Mouse (Mus musculus) heart, embryonic 13.5 days (tissue): ENCODE results near the gene Maml2. TPM values are rescaled to one million over a fixed set of nuclear protein-coding genes. Genes with fewer than 3 reads are reported as not detected.

Source experiments
- ATAC-seq: fragments of 200-750 bp; cut with Nextera tagmentation; 2 replicates; pipeline ENCODE4 v1.8.0; 2017; ENCODE audit warnings: moderate TSS enrichment; ENCODE audit not compliant: insufficient number of reproducible peaks, low FRiP score, low TSS enrichment; ENCODE audit errors: extremely low read depth
- H3K27ac ChIP-seq: fragments of 300-500 bp; sonication (generic); replicated peaks from 2 replicates; pipeline ENCODE4 v1.5.1; 2015; ENCODE audit warnings: moderate library complexity, mild to moderate bottlenecking, inconsistent platforms
- H3K27me3 ChIP-seq: fragments of 300-500 bp; sonication (generic); replicated peaks from 2 replicates; pipeline ENCODE4 v1.6.1; 2015; ENCODE audit warnings: mild to moderate bottlenecking, inconsistent platforms
- H3K36me3 ChIP-seq: fragments of 300-500 bp; sonication (generic); 2 replicates; pipeline ENCODE4 v1.6.1; 2015; ENCODE audit warnings: mild to moderate bottlenecking, inconsistent platforms
- H3K4me1 ChIP-seq: fragments of 300-500 bp; sonication (generic); 2 replicates; pipeline ENCODE4 v1.6.1; 2015; ENCODE audit warnings: inconsistent platforms
- H3K4me2 ChIP-seq: fragments of 300-500 bp; sonication (generic); 2 replicates; pipeline ENCODE4 v1.6.1; 2015; ENCODE audit warnings: inconsistent platforms, mild to moderate bottlenecking, moderate library complexity
- H3K4me3 ChIP-seq: fragments of 300-500 bp; sonication (generic); 2 replicates; pipeline ENCODE4 v1.5.1; 2015; ENCODE audit warnings: moderate library complexity, mild to moderate bottlenecking, inconsistent platforms
- H3K9ac ChIP-seq: fragments of 300-500 bp; sonication (generic); 2 replicates; pipeline ENCODE4 v1.6.1; 2015; ENCODE audit warnings: inconsistent platforms, mild to moderate bottlenecking, moderate library complexity
- H3K9me3 ChIP-seq: fragments of 300-500 bp; sonication (generic); 2 replicates; pipeline ENCODE4 v1.6.1; 2016; ENCODE audit warnings: inconsistent platforms
- WGBS: fragments of 180-500 bp; shearing (Covaris S2); methylation state at CpG from one replicate; pipeline ENCODE4 v1.1.7; 2015; ENCODE audit warnings: mixed read lengths; 5-methylcytosine and 5-hydroxymethylcytosine counted together
- polyA plus RNA-seq: library from polyadenylated mRNA; unstranded; fragments of >200 nt; fragmentation: Nextera tagmentation; extraction: Ambion mirVana; gene quantifications from 2 replicates; pipeline ENCODE4 v1.2.1, GENCODE M21; 2015

The Maml2 gene
- polyA plus RNA-seq, 1 experiment from 2014 or later, result 9.5 TPM

DNA sequence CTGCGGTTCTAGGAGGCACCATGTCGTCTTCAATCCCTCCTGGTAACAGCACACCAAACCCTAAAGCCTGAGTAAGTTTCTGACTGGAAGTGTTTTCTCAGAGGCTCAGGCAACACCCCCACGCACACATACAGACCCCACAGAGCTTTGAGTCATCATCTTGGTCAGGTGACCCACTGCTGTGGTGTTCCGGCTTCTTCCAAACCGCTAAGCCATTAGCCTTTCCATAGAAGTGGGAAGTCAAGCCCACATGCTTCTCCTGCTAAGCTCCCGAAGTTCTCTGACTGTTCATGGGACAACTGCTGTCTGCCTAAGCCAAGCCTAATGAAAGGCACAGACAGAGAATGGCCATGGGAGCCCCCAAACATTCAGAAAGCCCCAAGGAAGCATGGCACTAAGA is 1.4 kb downstream of the Maml2 start:
- H3K4me1 ChIP-seq, result peaks cover 66% of the 10 kb centered on the region
- no peaks in the 10 kb centered on the region for H3K36me3 ChIP-seq
- peak overlapping the region; percentile 91 for H3K27ac ChIP-seq

DNA sequence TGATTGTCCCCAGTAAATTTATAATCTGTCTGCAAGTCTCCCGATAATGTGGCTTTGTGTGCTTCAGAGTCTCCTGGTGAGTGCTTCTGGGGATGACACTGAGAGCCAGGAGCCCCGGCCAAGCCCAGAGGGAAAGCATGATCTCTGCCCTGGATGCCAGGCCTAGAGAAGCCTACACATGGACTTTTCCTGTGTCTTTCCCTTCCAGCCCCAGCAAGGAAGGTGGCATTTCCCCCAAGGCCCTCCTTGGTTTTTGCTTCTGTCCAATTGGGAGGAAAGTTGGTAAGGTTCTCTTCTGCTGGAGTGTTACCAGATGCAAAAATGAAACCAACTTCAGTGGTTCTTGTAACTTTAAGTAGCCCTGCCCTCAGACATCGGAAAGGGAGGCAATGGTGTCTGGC is 2.3 kb downstream of the Maml2 start:
- no peak for ATAC-seq
- Histone ChIP-seq H3K36me3 (no peaks in the 10 kb centered on the region), H3K9me3 (no peaks in the 10 kb centered on the region), H3K27ac (peak overlapping the region; percentile 91), H3K4me3 (peak overlapping the region; percentile 74), H3K27me3 (no peaks in the 10 kb centered on the region), H3K4me2 (peak overlapping the region; percentile 97), H3K9ac (peak overlapping the region; percentile 89), H3K4me1 (peaks cover 71% of the 10 kb centered on the region)
- whole genome bisulfite sequencing, result 38% methylated on average over 3 of the region's 3 CpGs

More for the DNA sequence above, 1.4 kb downstream of the Maml2 start:
- no peaks in the 10 kb centered on the region for H3K9me3 ChIP-seq
- no peaks in the 10 kb centered on the region for H3K27me3 ChIP-seq
- no peak for ATAC-seq
- peak overlapping the region; percentile 74 for H3K4me3 ChIP-seq
- H3K4me2 ChIP-seq, result peak overlapping the region; percentile 97
- WGBS, result 66% methylated on average over 6 of the region's 6 CpGs
- peak overlapping the region; percentile 89 for H3K9ac ChIP-seq

DNA sequence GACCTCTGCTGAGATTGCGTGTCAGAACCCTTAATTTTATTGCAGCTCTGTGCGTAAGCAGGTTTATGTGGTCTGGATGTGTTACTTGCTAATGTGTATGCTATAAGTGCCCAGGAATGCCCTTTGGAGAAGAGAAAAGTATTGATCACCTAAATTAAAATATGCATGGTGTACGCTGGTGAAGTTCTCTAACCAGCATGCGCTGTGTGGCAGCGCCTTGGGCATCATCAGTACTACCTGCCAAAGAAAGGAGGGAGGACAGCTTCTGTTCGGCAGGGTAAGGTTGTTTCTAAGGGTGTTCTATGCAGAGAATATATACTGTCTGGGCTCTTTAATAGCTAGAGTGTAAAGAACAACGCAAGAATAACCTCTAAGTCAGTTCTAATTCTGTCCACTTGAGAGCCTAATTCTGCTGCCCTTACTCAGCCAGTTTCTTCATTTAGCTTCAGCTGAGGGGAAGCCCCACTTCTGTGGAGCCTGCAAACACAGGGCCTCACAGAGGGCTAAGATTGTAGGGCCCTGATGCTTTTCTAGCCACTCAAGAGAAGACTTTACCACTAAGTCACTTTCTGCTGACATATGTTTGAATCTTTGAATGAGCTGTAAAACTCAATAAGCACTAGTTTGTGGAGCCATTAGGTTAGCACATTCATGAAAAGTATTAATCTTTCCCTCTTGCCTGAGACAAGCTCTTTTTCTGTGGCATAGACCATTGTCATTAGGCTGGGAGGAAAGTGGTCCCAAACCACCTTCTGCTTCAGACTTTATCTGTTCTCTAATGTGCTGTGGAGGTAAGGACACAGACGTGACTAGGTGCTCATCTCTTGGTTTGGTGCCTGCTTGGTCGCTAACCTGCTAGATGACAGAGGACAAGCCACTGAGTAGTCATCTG is 3.4 kb downstream of the Maml2 start:
- H3K27me3 ChIP-seq, result no peaks in the 10 kb centered on the region
- ATAC-seq, result no peak
- WGBS, result 60% methylated on average over 9 of the region's 9 CpGs
- peaks cover 73% of the 10 kb centered on the region for H3K4me1 ChIP-seq
- H3K4me3 ChIP-seq, result peak overlapping the region; percentile 74
- peak overlapping the region; percentile 89 for H3K9ac ChIP-seq
- peak overlapping the region; percentile 91 for H3K27ac ChIP-seq
- no peaks in the 10 kb centered on the region for H3K9me3 ChIP-seq
- peak overlapping the region; percentile 97 for H3K4me2 ChIP-seq
- H3K36me3 ChIP-seq, result no peaks in the 10 kb centered on the region

- WGBS, result 47% methylated on average over 6 of the region's 6 CpGs
- H3K4me2 ChIP-seq, result peak overlapping the region; percentile 97
- H3K4me3 ChIP-seq, result 0 out of 2 replicates have a peak overlapping the region, but pooled peaks have one; percentile 74
- no peak for ATAC-seq
- H3K9me3 ChIP-seq, result no peaks in the 10 kb centered on the region
- no peaks in the 10 kb centered on the region for H3K36me3 ChIP-seq
- no peaks in the 10 kb centered on the region for H3K27me3 ChIP-seq
- H3K9ac ChIP-seq, result peak overlapping the region; percentile 89
- H3K4me1 ChIP-seq, result peaks cover 83% of the 10 kb centered on the region
- no peak overlapping the region for H3K27ac ChIP-seq
These were observed 4.5 kb downstream of the Maml2 start for GRCm38 (mm10) chr9:13302183-13302825.

- ATAC-seq, result no peak
These were observed 5.5 kb downstream of the Maml2 start for GRCm38 (mm10) chr9:13303099-13303771.

DNA sequence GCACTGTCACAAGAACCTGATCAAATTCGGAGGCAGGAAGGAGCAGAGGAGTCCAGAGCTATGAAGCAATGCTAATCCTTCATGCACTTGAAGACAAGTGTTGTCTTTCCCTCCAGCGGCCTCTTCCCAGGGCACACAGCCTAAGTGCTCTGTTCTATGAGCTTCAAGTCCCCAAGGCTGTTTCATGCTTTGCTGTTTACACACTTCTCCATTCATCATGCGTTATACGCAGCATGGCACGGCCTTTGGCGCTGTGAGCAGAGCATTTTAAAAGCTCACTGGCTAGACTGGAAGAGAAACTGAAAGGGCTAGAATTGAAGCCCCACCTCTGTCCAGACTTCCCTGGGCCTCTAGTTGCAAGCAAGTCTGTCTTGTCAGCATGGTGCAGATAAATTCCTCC is 6.2 kb downstream of the Maml2 start:
- H3K27ac ChIP-seq, result peak overlapping the region; percentile 72
- peak overlapping the region; percentile 42 for H3K4me2 ChIP-seq
- no peaks in the 10 kb centered on the region for H3K27me3 ChIP-seq
- WGBS, result 53% methylated on average over 6 of the region's 6 CpGs
- no peak overlapping the region for H3K4me3 ChIP-seq
- no peaks in the 10 kb centered on the region for H3K36me3 ChIP-seq
- ATAC-seq, result no peak
- peaks cover 89% of the 10 kb centered on the region for H3K4me1 ChIP-seq
- no peaks in the 10 kb centered on the region for H3K9me3 ChIP-seq
- peak overlapping the region; percentile 53 for H3K9ac ChIP-seq

More at GRCm38 (mm10) chr9:13303099-13303771, 5.5 kb downstream of the Maml2 start:
- no peaks in the 10 kb centered on the region for H3K27me3 ChIP-seq
- H3K9me3 ChIP-seq, result no peaks in the 10 kb centered on the region
- WGBS, result 80% methylated on average over 5 of the region's 5 CpGs
- H3K9ac ChIP-seq, result no peak overlapping the region
- no peak overlapping the region for H3K4me3 ChIP-seq
- peaks cover 90% of the 10 kb centered on the region for H3K4me1 ChIP-seq
- H3K36me3 ChIP-seq, result no peaks in the 10 kb centered on the region
- H3K4me2 ChIP-seq, result peak overlapping the region; percentile 42; the same call in 1 of the 2 replicates
- peak overlapping the region; percentile 72; the same call in 1 of the 2 replicates for H3K27ac ChIP-seq

DNA sequence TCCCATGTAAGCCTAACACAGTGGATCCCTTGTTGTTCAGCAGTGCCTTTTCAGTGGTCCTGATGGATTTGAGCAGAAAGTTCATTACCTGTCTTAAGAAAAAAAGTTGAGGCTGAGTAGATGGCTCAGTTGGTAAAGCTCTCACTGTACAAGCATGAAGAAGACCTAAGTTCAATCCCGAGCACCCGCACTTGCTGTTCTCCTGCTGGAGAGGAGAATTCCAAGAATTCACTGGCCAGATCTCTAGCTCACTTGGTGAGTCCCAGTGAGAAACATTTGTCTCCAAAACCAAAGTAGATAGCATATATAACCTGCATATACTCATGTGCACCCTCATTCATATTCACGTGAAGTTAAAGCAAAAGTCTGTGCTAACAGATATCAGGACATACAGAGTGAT is 8.7 kb downstream of the Maml2 start:
- Histone ChIP-seq H3K4me1 (peaks cover 85% of the 10 kb centered on the region), H3K27ac (peak overlapping the region; percentile 56; the same call in 1 of the 2 replicates), H3K36me3 (no peaks in the 10 kb centered on the region), H3K9ac (no peak overlapping the region), H3K4me2 (no peak overlapping the region), H3K9me3 (no peaks in the 10 kb centered on the region), H3K27me3 (no peaks in the 10 kb centered on the region), H3K4me3 (no peak overlapping the region)
- ATAC-seq, result no peak
- WGBS, result 50% methylated on average over 3 of the region's 3 CpGs

DNA sequence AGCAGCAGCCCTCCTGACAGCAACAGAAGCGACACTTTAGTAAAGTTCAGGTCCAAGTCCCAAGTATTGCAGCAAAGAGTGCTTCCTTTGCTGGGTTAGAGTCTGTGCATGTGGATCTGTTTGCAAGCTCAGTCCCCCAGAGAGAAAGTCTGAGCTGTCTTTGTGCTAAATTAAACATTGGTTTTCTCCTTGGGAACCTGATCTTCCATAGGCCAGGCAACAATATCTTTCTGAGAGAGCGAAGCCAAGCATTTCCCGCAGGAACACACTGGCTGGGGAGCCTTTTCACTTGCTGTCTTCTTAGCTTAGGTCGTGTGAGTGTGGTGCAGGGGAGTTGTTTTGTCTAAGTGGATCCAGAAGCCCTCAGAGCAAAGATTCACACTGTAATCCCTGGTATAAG is 9.5 kb downstream of the Maml2 start:
- Histone ChIP-seq H3K9ac (no peak overlapping the region), H3K4me1 (peaks cover 83% of the 10 kb centered on the region), H3K4me3 (no peak overlapping the region), H3K9me3 (no peaks in the 10 kb centered on the region), H3K27ac (peak overlapping the region; percentile 56), H3K4me2 (no peak overlapping the region), H3K36me3 (no peaks in the 10 kb centered on the region), H3K27me3 (no peaks in the 10 kb centered on the region)
- ATAC-seq, result no peak
- WGBS, result 43% methylated on average over 4 of the region's 4 CpGs

- no peaks in the 10 kb centered on the region for H3K36me3 ChIP-seq
- WGBS, result 79% methylated on average over 8 of the region's 8 CpGs
- H3K9me3 ChIP-seq, result no peaks in the 10 kb centered on the region
- no peaks in the 10 kb centered on the region for H3K27me3 ChIP-seq
- no peak overlapping the region for H3K9ac ChIP-seq
- no peak for ATAC-seq
- peaks cover 78% of the 10 kb centered on the region for H3K4me1 ChIP-seq
- H3K4me3 ChIP-seq, result no peak overlapping the region
- no peak overlapping the region for H3K27ac ChIP-seq
- no peak overlapping the region for H3K4me2 ChIP-seq
These were observed 11.0 kb downstream of the Maml2 start for GRCm38 (mm10) chr9:13308718-13309117.

DNA sequence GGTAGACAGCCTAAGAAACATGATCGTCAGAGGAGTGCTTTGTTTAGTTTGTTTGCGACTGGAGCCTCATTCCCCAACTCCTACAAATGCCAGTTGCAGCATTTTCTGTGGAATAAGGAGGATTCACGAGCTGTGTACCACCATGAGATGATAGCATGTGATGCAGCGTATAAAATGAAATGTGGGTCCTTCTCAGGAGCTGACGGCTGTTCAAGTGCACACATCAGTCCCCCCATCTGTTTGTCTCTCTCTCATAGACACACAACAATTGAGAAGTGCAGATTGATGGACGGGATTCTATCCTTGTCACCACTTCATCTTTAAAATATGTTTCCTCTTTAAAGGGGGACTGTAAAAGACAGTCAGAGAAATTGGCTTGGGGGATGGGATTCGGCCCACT is 12.1 kb downstream of the Maml2 start:
- Histone ChIP-seq H3K27ac (no peak overlapping the region), H3K36me3 (no peaks in the 10 kb centered on the region), H3K4me3 (no peak overlapping the region), H3K27me3 (no peaks in the 10 kb centered on the region), H3K9me3 (no peaks in the 10 kb centered on the region), H3K4me1 (peaks cover 77% of the 10 kb centered on the region), H3K4me2 (no peak overlapping the region), H3K9ac (peak overlapping the region; percentile 15; the same call in 1 of the 2 replicates)
- 46% methylated on average over 7 of the region's 7 CpGs for WGBS
- no peak for ATAC-seq

- Histone ChIP-seq H3K4me2 (no peak overlapping the region), H3K9me3 (no peaks in the 10 kb centered on the region), H3K27ac (0 out of 2 replicates have a peak overlapping the region, but pooled peaks have one; percentile 1), H3K36me3 (no peaks in the 10 kb centered on the region), H3K27me3 (no peaks in the 10 kb centered on the region), H3K9ac (peak overlapping the region; percentile 15; the same call in 1 of the 2 replicates), H3K4me3 (no peak overlapping the region), H3K4me1 (peaks cover 81% of the 10 kb centered on the region)
- 59% methylated on average over 3 of the region's 3 CpGs for WGBS
- ATAC-seq, result no peak
These were observed 12.5 kb downstream of the Maml2 start for GRCm38 (mm10) chr9:13310236-13310635.
